Mouse (Mus musculus): Measurements from ENCODE around the gene Tmem63c. TPM values are rescaled to one million over a fixed set of nuclear protein-coding genes. Genes with fewer than 3 reads are reported as not detected.

Tmem63c gene
- polyA plus RNA-seq, 1 experiment from 2014 or later, result 1.5 TPM

DNA sequence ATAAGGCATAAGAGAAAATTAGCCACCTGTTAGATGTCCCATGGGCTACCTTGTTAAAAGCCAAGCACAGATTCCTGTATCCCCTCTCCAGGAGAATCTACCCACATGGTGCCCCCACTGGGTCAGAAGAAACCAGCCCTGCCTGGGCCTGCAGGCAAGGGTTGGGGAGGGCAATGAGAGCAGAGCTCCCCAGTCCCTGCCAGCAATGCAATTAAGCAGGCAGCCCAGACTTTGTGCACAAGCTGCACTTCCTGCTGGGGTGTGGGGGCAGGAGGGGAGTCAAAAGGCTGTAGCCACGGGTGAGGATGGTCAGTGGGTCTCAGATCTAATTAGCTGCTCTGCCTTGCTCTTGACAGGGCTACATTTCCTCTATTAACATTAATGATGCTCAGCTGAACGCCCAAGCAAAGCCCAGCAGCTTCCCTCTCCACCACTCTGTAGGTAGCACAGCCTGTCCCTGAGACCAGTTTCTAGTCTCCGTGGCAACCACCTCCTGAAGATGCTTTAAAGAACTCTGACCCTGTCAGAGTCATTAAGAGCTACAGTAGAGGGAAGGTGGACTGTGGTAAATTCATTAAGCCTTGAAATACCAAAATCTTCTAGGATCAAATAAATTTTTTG lies 86.3 kb downstream of the Tmem63c start:
- Histone ChIP-seq H3K36me3 (replicated peaks) (peaks cover 19% of the 10 kb centered on the region), H3K27me3 (peaks cover 7% of the 10 kb centered on the region), H3K4me3 (replicated peaks) (no peak overlapping the region), H3K9me3 (no peaks in the 10 kb centered on the region), H3K27ac (no peak overlapping the region), H3K4me2 (no peak overlapping the region), H3K4me1 (peaks cover 6% of the 10 kb centered on the region), H3K9ac (no peak overlapping the region)
- no peak for ATAC-seq (ENCODE audit: low FRiP score)
- 25% methylated on average over 3 of the region's 3 CpGs for WGBS

DNA sequence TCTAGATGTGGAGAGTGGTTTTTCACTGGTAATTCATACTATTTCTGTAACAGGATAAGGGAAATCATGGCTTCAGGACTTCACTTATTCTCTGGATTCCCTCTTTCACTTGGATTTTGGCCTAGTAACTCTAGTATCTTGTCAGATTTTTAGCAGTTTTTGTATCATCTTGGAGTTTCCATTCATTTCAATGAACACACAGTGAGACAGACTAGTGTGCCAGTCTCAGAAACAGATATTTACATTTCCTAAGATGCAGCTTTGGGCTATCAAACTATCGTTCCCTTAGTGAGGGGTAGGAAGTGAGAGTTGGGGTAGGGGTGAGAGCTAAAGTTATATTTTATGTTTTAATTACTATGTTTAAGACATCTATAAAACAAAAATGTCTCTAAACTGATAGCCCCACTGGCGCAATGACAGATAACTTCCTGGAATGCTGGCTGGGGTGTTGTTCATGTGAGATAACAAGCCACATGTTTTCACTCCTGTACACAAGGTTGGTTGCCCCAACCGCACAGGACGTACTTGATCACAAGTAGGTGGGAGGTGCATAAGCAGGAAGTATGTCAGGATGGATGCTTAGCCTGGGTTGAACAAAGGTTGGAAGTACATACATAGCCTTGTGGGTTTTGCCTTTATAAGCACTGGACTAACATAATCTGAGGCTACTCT lies 100.9 kb downstream of the Tmem63c start:
- peaks cover 24% of the 10 kb centered on the region for H3K36me3 ChIP-seq (replicated peaks)
- ATAC-seq (ENCODE audit: low FRiP score), result no peak
- H3K4me3 ChIP-seq (replicated peaks), result no peak overlapping the region

DNA sequence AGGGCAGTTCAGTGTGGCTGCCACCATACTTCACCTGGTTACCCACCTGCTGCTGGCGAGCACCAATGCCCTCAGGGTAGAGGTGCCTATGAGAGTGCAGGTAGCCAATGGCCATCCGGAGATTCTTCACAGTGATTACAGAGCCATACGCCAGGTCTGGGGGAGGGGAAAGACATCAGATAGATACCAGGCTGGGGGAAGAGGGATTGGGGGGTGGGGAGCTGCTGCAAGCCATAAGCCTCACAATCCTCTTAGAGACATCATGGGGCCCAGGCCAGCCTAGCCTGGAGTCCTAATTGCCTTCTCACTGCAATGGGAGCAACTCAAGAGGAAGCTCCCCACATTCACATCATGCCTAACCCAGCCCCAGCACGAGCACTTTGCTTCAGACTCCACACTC lies 106.1 kb downstream of the Tmem63c start:
- Histone ChIP-seq H3K4me2 (no peak overlapping the region), H3K27me3 (no peaks in the 10 kb centered on the region), H3K9ac (no peak overlapping the region), H3K27ac (no peak overlapping the region), H3K9me3 (no peaks in the 10 kb centered on the region), H3K4me3 (replicated peaks) (no peak overlapping the region), H3K36me3 (replicated peaks) (peaks cover 36% of the 10 kb centered on the region), H3K4me1 (no peaks in the 10 kb centered on the region)
- no peak for ATAC-seq (ENCODE audit: low FRiP score)
- WGBS, result 55% methylated on average over 4 of the region's 4 CpGs

More for the DNA sequence above, 100.9 kb downstream of the Tmem63c start:
- Histone ChIP-seq H3K27me3 (no peaks in the 10 kb centered on the region), H3K4me2 (no peak overlapping the region), H3K4me1 (no peaks in the 10 kb centered on the region), H3K9me3 (no peaks in the 10 kb centered on the region), H3K9ac (no peak overlapping the region), H3K27ac (no peak overlapping the region)
- WGBS, result 94% methylated on average over 4 of the region's 4 CpGs

DNA sequence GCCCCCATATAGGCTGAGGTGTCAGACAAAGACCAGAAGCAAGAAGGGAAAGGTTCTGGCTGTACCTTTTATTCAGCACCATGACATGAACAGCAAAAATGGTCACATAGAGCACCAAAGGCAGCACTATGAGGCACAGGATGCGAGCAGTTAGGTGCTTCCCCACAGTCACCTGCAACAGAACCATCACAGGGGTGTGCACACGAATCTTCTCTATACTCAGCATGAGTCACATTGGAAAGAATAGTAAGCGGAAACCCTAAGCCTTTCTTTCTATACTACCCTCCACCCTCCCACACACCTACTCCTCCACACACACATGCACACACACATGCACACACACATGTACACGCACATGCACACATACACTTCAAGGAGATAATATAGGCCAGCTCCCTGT lies 109.1 kb downstream of the Tmem63c start:
- WGBS, result 94% methylated on average over 4 of the region's 4 CpGs
- H3K9ac ChIP-seq, result no peak overlapping the region
- no peaks in the 10 kb centered on the region for H3K9me3 ChIP-seq
- ATAC-seq (ENCODE audit: low FRiP score), result no peak
- H3K27ac ChIP-seq, result no peak overlapping the region
- no peak overlapping the region for H3K4me3 ChIP-seq (replicated peaks)
- no peaks in the 10 kb centered on the region for H3K4me1 ChIP-seq
- no peaks in the 10 kb centered on the region for H3K27me3 ChIP-seq
- peaks cover 33% of the 10 kb centered on the region for H3K36me3 ChIP-seq (replicated peaks)
- H3K4me2 ChIP-seq, result no peak overlapping the region

DNA sequence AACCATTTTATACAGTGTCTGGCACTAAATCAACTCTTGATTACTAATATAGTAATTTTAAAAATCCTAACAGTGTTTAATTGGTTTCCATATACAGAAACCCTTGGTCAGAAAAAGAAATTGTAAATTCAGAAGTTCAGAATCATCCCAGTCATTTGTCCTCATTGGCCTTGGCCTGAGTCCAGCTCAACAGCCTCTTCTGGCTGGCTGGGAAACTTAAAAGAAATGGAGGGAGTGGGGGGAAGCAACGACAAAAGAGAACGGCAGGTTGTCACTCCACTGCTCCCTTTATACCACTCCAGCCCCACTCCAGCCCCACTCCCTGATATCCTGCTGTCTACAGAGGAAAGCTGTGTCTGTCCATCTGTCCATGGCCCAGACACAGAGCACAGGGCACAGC lies 110.0 kb downstream of the Tmem63c start:
- 77% methylated on average over 2 of the region's 2 CpGs for WGBS
- no peak for ATAC-seq (ENCODE audit: low FRiP score)
- H3K36me3 ChIP-seq (replicated peaks), result peaks cover 37% of the 10 kb centered on the region

DNA sequence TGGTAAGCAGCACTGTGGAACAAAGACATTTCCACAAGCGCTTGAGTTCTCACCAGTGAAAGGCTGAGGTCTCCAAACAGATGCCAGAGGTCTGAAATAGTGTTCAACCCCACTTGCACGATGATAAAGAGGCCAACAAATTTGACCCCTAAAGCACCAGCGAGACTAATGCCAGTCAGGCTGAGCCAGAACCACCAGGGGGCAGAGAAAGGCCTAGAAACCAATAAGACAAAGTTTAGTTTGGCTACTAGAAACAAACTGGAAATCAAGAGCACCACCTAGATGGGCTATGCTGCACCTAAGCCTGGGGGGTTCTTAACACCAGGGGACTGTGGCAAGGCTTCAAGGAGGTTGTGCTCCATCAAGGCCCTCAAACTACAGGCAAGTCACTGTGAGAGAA lies 110.5 kb downstream of the Tmem63c start:
- WGBS, result 65% methylated on average over 3 of the region's 3 CpGs
- no peak for ATAC-seq (ENCODE audit: low FRiP score)
- Histone ChIP-seq H3K4me2 (no peak overlapping the region), H3K36me3 (replicated peaks) (peaks cover 37% of the 10 kb centered on the region), H3K9ac (no peak overlapping the region), H3K27me3 (no peaks in the 10 kb centered on the region), H3K4me3 (replicated peaks) (no peak overlapping the region), H3K4me1 (no peaks in the 10 kb centered on the region), H3K9me3 (no peaks in the 10 kb centered on the region), H3K27ac (peak overlapping the region; percentile 56; the same call in 1 of the 2 replicates)

More for the DNA sequence above, 110.0 kb downstream of the Tmem63c start:
- no peak overlapping the region for H3K4me3 ChIP-seq (replicated peaks)
- no peaks in the 10 kb centered on the region for H3K4me1 ChIP-seq
- H3K9me3 ChIP-seq, result no peaks in the 10 kb centered on the region
- peak overlapping the region; percentile 56; the same call in 1 of the 2 replicates for H3K27ac ChIP-seq
- no peaks in the 10 kb centered on the region for H3K27me3 ChIP-seq
- H3K4me2 ChIP-seq, result no peak overlapping the region
- H3K9ac ChIP-seq, result no peak overlapping the region

DNA sequence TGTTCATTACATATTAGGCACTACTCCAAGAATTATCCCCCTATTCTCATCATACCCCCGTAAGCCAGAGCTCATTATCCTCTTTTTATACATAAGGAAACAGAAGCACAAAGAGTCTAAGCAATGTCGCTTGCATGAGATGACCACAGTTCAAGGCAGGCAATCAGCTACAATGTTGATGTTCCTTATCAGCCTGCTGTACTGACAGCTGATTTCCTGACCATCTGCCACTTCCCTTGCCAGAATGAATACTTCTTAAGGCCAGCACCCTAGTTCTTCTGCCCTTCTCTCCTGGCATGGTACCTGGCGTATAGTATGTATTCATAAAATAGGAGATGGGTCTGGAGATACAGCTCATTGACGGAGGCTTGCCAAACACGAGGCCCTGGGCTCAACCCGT lies 111.1 kb downstream of the Tmem63c start:
- Histone ChIP-seq H3K27me3 (no peaks in the 10 kb centered on the region), H3K4me3 (replicated peaks) (no peak overlapping the region), H3K4me1 (no peaks in the 10 kb centered on the region), H3K27ac (no peak overlapping the region), H3K36me3 (replicated peaks) (peaks cover 35% of the 10 kb centered on the region), H3K9me3 (no peaks in the 10 kb centered on the region), H3K9ac (no peak overlapping the region), H3K4me2 (no peak overlapping the region)
- no peak for ATAC-seq (ENCODE audit: low FRiP score)
- WGBS, result 88% methylated on average over 6 of the region's 6 CpGs

DNA sequence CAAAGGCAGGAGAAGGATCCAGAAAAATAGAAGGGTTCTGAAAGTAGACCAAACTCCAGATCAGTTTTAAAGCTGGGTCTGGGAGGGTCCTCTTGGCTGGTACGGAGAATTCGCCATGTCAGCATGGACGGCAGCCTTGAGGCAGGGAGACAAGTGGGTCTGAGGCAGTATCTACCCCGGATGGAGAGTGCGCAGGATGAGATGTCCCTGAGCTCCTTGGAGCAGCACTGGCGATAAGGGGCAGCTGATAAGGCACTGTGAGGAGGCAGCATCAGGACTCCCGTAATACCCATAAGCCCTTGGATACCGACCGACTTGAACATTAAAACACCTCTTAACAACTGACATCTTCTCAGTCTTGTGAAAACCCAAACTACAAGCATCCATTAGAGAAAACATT lies 111.6 kb downstream of the Tmem63c start:
- Histone ChIP-seq H3K4me3 (replicated peaks) (no peak overlapping the region), H3K27me3 (no peaks in the 10 kb centered on the region), H3K27ac (no peak overlapping the region), H3K36me3 (replicated peaks) (peaks cover 35% of the 10 kb centered on the region), H3K9ac (no peak overlapping the region), H3K9me3 (no peaks in the 10 kb centered on the region), H3K4me1 (peaks cover 4% of the 10 kb centered on the region), H3K4me2 (no peak overlapping the region)
- ATAC-seq (ENCODE audit: low FRiP score), result no peak
- WGBS, result 96% methylated on average over 9 of the region's 9 CpGs

DNA sequence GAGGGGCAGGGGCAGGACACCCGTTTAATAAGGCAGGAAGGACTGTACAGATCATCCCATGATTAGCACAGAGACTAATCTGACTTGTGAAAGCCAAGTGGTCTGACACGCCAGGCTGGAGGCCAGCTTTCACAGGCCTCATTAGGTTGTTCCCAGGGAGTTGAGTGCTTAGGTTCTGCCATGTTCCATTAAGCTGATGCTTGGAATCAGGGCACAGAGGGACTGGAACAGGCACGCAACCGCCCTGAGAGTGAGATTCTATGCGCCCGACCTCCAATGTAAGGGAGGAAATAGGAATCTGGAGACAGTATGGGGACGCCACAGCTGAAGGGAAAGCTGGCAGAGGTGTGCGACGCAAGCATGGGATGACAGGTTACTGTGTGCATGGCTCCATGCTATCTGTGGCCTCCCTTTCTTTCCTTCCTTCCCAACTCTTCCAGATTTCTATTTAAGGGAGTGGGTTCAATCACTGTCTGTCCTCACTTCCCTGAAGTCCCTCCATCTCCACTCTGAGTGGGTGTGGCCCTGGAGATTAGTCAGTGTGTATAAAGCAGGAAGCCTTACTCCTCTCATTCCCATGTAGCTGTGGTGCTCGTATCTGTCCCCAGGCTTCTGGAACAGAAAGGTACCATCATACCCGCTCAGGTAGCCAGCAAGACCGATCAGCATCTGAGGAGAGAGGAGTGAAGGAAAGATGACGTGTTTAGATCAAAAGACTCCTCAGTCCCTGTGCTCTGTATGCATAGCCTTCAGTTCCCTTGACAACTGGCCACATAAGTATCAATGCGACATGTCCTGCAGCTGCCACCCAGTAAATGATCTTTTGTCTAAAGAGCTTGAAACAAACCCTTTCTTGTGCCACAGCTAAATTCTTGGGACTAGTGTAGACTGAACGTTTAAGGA lies 116.5 kb downstream of the Tmem63c start:
- Histone ChIP-seq H3K4me1 (peaks cover 14% of the 10 kb centered on the region), H3K27ac (peak overlapping the region; percentile 78), H3K27me3 (no peaks in the 10 kb centered on the region), H3K4me2 (no peak overlapping the region), H3K9me3 (no peaks in the 10 kb centered on the region), H3K4me3 (replicated peaks) (no peak overlapping the region), H3K36me3 (replicated peaks) (peaks cover 20% of the 10 kb centered on the region), H3K9ac (0 out of 2 replicates have a peak overlapping the region, but pooled peaks have one; percentile 17)
- ATAC-seq (ENCODE audit: low FRiP score), result peak; percentile 75; the same call in 1 of the 2 replicates
- 68% methylated on average over 15 of the region's 15 CpGs for whole genome bisulfite sequencing

DNA sequence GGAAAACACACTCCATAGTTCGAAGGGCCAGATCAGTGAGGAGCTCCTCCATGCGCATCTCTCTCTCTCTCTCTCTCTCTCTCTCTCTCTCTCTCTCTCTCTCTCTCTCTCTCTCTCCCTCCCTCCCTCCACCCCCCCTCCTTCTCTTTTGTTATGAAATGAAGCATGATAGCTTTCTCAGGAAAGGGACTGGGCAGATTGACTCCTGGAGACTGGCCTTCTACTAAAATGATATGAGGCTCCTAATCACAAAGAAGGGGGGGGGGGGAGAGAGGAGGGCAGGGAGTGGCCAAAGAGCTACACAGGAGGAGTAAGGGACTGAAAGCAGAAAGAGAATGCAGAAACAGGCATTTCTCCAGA lies 117.2 kb downstream of the Tmem63c start:
- peaks cover 14% of the 10 kb centered on the region for H3K4me1 ChIP-seq
- peak; percentile 55; the same call in 1 of the 2 replicates for ATAC-seq (ENCODE audit: low FRiP score)
- peak overlapping the region; percentile 78 for H3K27ac ChIP-seq
- H3K9me3 ChIP-seq, result no peaks in the 10 kb centered on the region
- H3K4me2 ChIP-seq, result no peak overlapping the region
- no peaks in the 10 kb centered on the region for H3K27me3 ChIP-seq
- 50% methylated on average over 2 of the region's 2 CpGs for WGBS
- H3K36me3 ChIP-seq (replicated peaks), result peaks cover 17% of the 10 kb centered on the region; the same call in 1 of the 2 replicates
- no peak overlapping the region for H3K4me3 ChIP-seq (replicated peaks)
- H3K9ac ChIP-seq, result 0 out of 2 replicates have a peak overlapping the region, but pooled peaks have one; percentile 17

DNA sequence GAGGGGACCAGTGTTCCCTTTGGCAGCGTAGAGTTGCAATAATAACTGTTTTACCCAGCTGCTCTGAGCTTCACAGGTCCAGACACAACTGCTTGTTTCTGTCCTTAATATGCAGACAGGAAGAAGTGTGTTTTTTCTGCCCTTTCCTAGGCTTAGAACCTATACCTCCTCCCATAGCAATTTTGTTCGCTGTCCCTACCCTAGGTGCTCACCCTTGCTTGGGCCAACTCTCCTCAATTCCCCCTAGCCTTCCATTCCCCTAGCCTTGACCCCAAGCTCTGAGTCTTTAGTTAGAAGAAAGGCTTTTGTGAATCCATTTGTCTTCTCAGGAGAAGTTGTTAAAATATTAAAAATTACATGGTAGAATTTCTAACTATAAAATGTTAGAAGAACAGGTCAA lies 117.6 kb downstream of the Tmem63c start:
- Histone ChIP-seq H3K27me3 (no peaks in the 10 kb centered on the region), H3K4me1 (peaks cover 14% of the 10 kb centered on the region), H3K9me3 (no peaks in the 10 kb centered on the region), H3K4me3 (replicated peaks) (no peak overlapping the region), H3K27ac (peak overlapping the region; percentile 73; the same call in 1 of the 2 replicates), H3K9ac (no peak overlapping the region), H3K36me3 (replicated peaks) (peaks cover 17% of the 10 kb centered on the region; the same call in 1 of the 2 replicates), H3K4me2 (no peak overlapping the region)
- no peak for ATAC-seq (ENCODE audit: low FRiP score)
- WGBS, result 57% methylated on average over 2 of the region's 2 CpGs
